In the genomic region with DNA sequence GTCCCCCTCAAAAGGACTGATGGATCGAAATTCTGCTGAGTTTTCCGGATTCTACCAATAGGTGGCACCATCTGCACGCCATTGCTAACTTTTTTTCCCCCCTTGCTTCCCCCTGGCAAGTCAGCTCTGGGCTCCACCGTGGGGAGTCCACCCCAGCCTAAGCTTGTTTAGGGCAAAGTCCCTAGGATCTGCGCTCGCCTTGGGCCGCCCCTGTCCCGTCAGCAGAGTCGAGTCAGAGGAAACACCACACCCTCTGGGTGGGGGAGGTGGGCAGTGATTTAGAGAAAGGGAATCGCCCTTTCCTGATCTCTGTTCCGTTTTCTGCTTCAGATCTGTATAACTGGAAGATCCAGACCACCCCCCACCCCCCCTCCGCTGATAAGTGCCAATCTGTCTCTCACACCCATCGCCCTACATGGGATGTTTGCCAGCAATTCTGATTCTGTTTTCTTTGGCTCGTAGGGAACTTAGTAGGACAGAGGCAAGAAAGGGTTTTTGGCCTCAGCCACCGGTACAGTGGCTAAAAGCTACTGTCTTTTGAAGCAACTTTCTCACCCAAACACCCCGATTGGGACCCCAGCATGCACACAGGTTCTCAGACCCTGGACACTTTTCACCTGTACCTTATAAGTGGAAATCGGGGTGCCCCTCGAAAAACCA, we compare ENCODE assay signal across 8 mouse cellular contexts. TPM values are rescaled to one million over a fixed set of nuclear protein-coding genes. Genes with fewer than 3 reads are reported as not detected.
DNase-seq lines count a peak whose midpoint lies in the region; ATAC-seq and TF ChIP-seq lines count a peak whose summit lies in the region.

No protein-coding gene starts in this region.

- peak; percentile 78 for DNase-seq in B cell, adult 2 months
- no peak for DNase-seq in Patski (ENCODE audit: low read depth, low spot score)
- DNase-seq in embryonic facial prominence, embryonic 10.5 days (ENCODE audit: low spot score) = peak; percentile 72
- DNase-seq in kidney, adult 9 months = peak; percentile 52
- DNase-seq in lung, embryonic 14.5 days = peak; percentile 88
- DNase-seq in urinary bladder, postnatal 36 days (ENCODE audit: low spot score in 2 of 2) = peak; percentile 23 to 58

- peak; percentile 92 for TF ChIP-seq CTCF in Patski (IDR thresholded peaks at IDR 0.05)
- peak; percentile 82 for TF ChIP-seq CTCF in lung, embryonic 14.5 days (IDR thresholded peaks at IDR 0.05; ENCODE audit: low read depth)
- peak; percentile 79 for TF ChIP-seq CTCF in olfactory bulb, adult 2 months (IDR thresholded peaks at IDR 0.05; ENCODE audit: insufficient read depth, low read depth, low read length)

- H3K27ac ChIP-seq in embryonic facial prominence, embryonic 10.5 days (replicated peaks) = 0 out of 2 replicates have a peak overlapping the region, but pooled peaks have one; percentile 58
- H3K27ac ChIP-seq in heart, embryonic 11.5 days (ENCODE audit: low read depth, low read length) = no peak overlapping the region
- no peak overlapping the region for H3K27ac ChIP-seq in lung, embryonic 14.5 days (ENCODE audit: low read depth)
- no peak overlapping the region for H3K27ac ChIP-seq in olfactory bulb, adult 2 months (ENCODE audit: insufficient read depth, low read depth, low read length)

- peak overlapping the region; percentile 52 for H3K4me3 ChIP-seq in embryonic facial prominence, embryonic 10.5 days
- H3K4me3 ChIP-seq in heart, embryonic 11.5 days (ENCODE audit: low read depth, low read length) = peak overlapping the region; percentile 38
- H3K4me3 ChIP-seq in lung, embryonic 14.5 days (ENCODE audit: low read depth, low read length) = peak overlapping the region; percentile 27; the same call in 1 of the 2 replicates
- peak overlapping the region; percentile 23 for H3K4me3 ChIP-seq in olfactory bulb, adult 2 months (ENCODE audit: insufficient read depth, low read depth, low read length)

- CTCF ChIA-PET in Patski (lab: Charles Lee) = interaction anchor here (0.8 to 6.2 kb wide), 16 partner anchors 10 to 753 kb away, joined by 3 to 40 read pairs (median 6); no protein-coding TSS in a partner anchor

- peaks cover 9% of the 10 kb centered on the region for H3K4me1 ChIP-seq in embryonic facial prominence, embryonic 10.5 days
- no peaks in the 10 kb centered on the region for H3K4me1 ChIP-seq in heart, embryonic 11.5 days (ENCODE audit: control insufficient read depth, insufficient read depth, low read length)
- H3K4me1 ChIP-seq in lung, embryonic 14.5 days (ENCODE audit: insufficient read depth) = 0 out of 2 replicates have a peak, but pooled peaks cover 3% of the 10 kb centered on the region
- H3K4me1 ChIP-seq in olfactory bulb, adult 2 months (ENCODE audit: control insufficient read depth, insufficient read depth, low read length) = peaks cover 6% of the 10 kb centered on the region; the same call in 1 of the 2 replicates

- WGBS in embryonic facial prominence, embryonic 10.5 days = 13% methylated on average over 18 of the region's 18 CpGs
- WGBS in heart, embryonic 11.5 days (ENCODE audit: insufficient replicate concordance) = 14% methylated on average over 18 of the region's 18 CpGs
- 8% methylated on average over 18 of the region's 18 CpGs for WGBS in lung, embryonic 14.5 days
- WGBS in olfactory bulb, adult 2 months = 9% methylated on average over 18 of the region's 18 CpGs

- H3K36me3 ChIP-seq in embryonic facial prominence, embryonic 10.5 days (replicated peaks) = no peaks in the 10 kb centered on the region
- H3K36me3 ChIP-seq in heart, embryonic 11.5 days (ENCODE audit: control insufficient read depth, insufficient read depth, low read length) = no peaks in the 10 kb centered on the region
- H3K36me3 ChIP-seq in lung, embryonic 14.5 days (ENCODE audit: insufficient read depth) = no peaks in the 10 kb centered on the region

- no peaks in the 10 kb centered on the region for H3K9me3 ChIP-seq in embryonic facial prominence, embryonic 10.5 days
- no peaks in the 10 kb centered on the region for H3K9me3 ChIP-seq in heart, embryonic 11.5 days (replicated peaks; ENCODE audit: control insufficient read depth, low read length)
- H3K9me3 ChIP-seq in lung, embryonic 14.5 days (ENCODE audit: low read depth, low read length) = no peaks in the 10 kb centered on the region

- in situ Hi-C loops in Patski (cut with MboI; ENCODE audit: low pct_unique_long_range_greater_than_20kb) = loop anchor here (5.0 to 25.0 kb wide), 7 partner anchors 584 to 1234 kb away; no protein-coding TSS in a partner anchor

- POLR2A ChIA-PET in Patski (lab: Charles Lee) = no interaction called here

- TF ChIP-seq POLR2A in olfactory bulb, adult 2 months (IDR thresholded peaks at IDR 0.05; ENCODE audit: insufficient read depth, low read depth, low read length) = no peak

- peak overlapping the region; percentile 58; the same call in 1 of the 2 replicates for H3K9ac ChIP-seq in heart, embryonic 11.5 days (ENCODE audit: low read depth, low read length)
- peak overlapping the region; percentile 45 for H3K9ac ChIP-seq in lung, embryonic 14.5 days

- H3K27me3 ChIP-seq in Patski = peaks cover 7% of the 10 kb centered on the region
- H3K27me3 ChIP-seq in embryonic facial prominence, embryonic 10.5 days (replicated peaks; ENCODE audit: low read depth, poor library complexity, severe bottlenecking) = peaks cover 24% of the 10 kb centered on the region
- H3K27me3 ChIP-seq in heart, embryonic 11.5 days (ENCODE audit: control insufficient read depth, insufficient read depth, low read length) = peaks cover 4% of the 10 kb centered on the region
- H3K27me3 ChIP-seq in lung, embryonic 14.5 days (ENCODE audit: insufficient read depth, low read length) = peaks cover 6% of the 10 kb centered on the region; the same call in 1 of the 2 replicates

- H3K4me2 ChIP-seq in heart, embryonic 11.5 days = peak overlapping the region; percentile 72
- H3K4me2 ChIP-seq in lung, embryonic 14.5 days = peak overlapping the region; percentile 66

- ATAC-seq in Patski = peak; percentile 24
- ATAC-seq in heart, embryonic 11.5 days (replicated peaks; ENCODE audit: insufficient number of reproducible peaks, low FRiP score, low TSS enrichment) = peak; percentile 39; the same call in 1 of the 2 replicates
- peak; percentile 85 for ATAC-seq in lung, embryonic 14.5 days (ENCODE audit: insufficient read depth)

RNA-seq across cellular contexts. Expression of a gene that starts 10.2 kb away (rescaled TPM):
- 15.5 TPM for polyA plus RNA-seq in Patski (2021)
- polyA plus RNA-seq in embryonic facial prominence, embryonic 10.5 days (2016; fragmentation: Nextera tagmentation; extraction: Ambion mirVana) = 3.7 TPM in 2 replicates
- polyA plus RNA-seq in heart, embryonic 11.5 days (2014; fragmentation: Nextera tagmentation; extraction: Ambion mirVana) = 7.1 and 7.8 TPM in 2 replicates
- 7.0 and 7.3 TPM in 2 replicates for polyA plus RNA-seq in lung, embryonic 14.5 days (2014; fragmentation: Nextera tagmentation; extraction: Ambion mirVana)
- polyA plus RNA-seq in olfactory bulb, adult 2 months (2012; ENCODE audit: insufficient read depth, insufficient read length, low replicate concordance, missing spikeins) = not detected in 2 replicates

Comparison
In these comparisons a context has a peak if more than half of its experiments do, and no peak if none do; other contexts are left out.
1. ATAC-seq: peak in every context shown above with its lines; median percentile 85 in lung, embryonic 14.5 days; 39 in heart, embryonic 11.5 days; 24 in Patski.